ENCODE assay signal across 29 mouse cellular contexts in the genomic region with DNA sequence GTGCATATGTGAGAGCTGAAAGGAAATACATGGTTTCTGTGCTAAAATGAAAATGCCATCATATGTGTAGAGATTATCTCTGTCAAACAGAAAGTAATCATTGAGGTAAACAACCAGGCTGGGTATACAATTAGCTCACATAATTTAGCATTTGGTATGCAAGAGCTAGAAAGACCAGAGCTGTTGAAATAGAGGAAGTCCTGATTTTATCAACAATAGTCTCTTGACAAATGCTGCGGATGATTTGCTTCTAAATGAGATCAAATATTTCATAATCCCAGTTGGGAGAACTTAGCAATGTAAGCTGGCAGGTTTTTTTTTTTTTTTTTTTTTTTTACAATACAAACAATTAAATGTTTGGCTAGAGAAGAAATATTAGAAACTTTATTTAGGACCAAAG.
DNase-seq lines count a peak whose midpoint lies in the region; ATAC-seq and TF ChIP-seq lines count a peak whose summit lies in the region.
"Had no signal": no experiment of that assay in that cellular context is flagged by ENCODE, and none has a peak within 500 bp of the region (broad histone marks: within the 10 kb centered on the region; RNA-seq: fewer than 3 reads in every experiment).

No protein-coding gene starts in this region.

- H3K4me1 ChIP-seq in liver, adult 2 months (ENCODE audit: control insufficient read depth, insufficient read depth, low read length), result no peaks in the 10 kb centered on the region; the same call in 1 of the 2 replicates
- no peaks in the 10 kb centered on the region for H3K4me1 ChIP-seq in liver, postnatal 0 days (ENCODE audit: insufficient read depth)
- H3K4me1 ChIP-seq: embryonic facial prominence, embryonic 15.5 days; forebrain, embryonic 13.5 days; heart, embryonic 10.5 days; heart, embryonic 13.5 days had no signal

- H3K27ac ChIP-seq in liver, adult 2 months (replicated peaks; ENCODE audit: insufficient read depth, low read depth, low read length), result no peak overlapping the region
- H3K27ac ChIP-seq in liver, postnatal 0 days (ENCODE audit: low read depth), result no peak overlapping the region
- H3K27ac ChIP-seq: embryonic facial prominence, embryonic 15.5 days; forebrain, embryonic 13.5 days; gastrocnemius, adult 2 months; heart, adult 2 months; heart, embryonic 10.5 days; heart, embryonic 13.5 days; hindbrain, embryonic 14.5 days; hindbrain, postnatal 0 days had no signal

- intact Hi-C loops in gastrocnemius, postnatal 36 days (cut with DNase I), result no loop called here

- no peak overlapping the region for H3K9ac ChIP-seq in liver, adult 2 months (ENCODE audit: low read depth, low read length)
- no peak overlapping the region for H3K9ac ChIP-seq in liver, postnatal 0 days (replicated peaks)
- H3K9ac ChIP-seq: embryonic facial prominence, embryonic 15.5 days; forebrain, embryonic 13.5 days; heart, embryonic 13.5 days; hindbrain, embryonic 14.5 days had no signal

- H3K4me2 ChIP-seq in liver, postnatal 0 days (ENCODE audit: low read depth, low read length), result no peak overlapping the region
- H3K4me2 ChIP-seq: embryonic facial prominence, embryonic 15.5 days; forebrain, embryonic 13.5 days; heart, embryonic 13.5 days; hindbrain, embryonic 14.5 days had no signal

- ATAC-seq in liver, postnatal 0 days, result no peak
- ATAC-seq: activated CD4-positive, CD25-positive, alpha-beta regulatory T cell, adult 4 months; forebrain, embryonic 13.5 days; forebrain, embryonic 16.5 days; hindbrain, postnatal 0 days; inflammation-experienced regulatory T-cells, adult 6 months; intestine, embryonic 16.5 days had no signal

- H3K27me3 ChIP-seq in liver, adult 2 months (ENCODE audit: control insufficient read depth, insufficient read depth, low read length), result no peaks in the 10 kb centered on the region
- H3K27me3 ChIP-seq in liver, postnatal 0 days (ENCODE audit: insufficient read depth, low read length), result no peaks in the 10 kb centered on the region
- H3K27me3 ChIP-seq: embryonic facial prominence, embryonic 15.5 days; forebrain, embryonic 13.5 days; heart, embryonic 13.5 days had no signal

- WGBS in liver, adult 2 months, result 6% methylated on average over 1 of the region's 1 CpGs
- 60% methylated on average over 1 of the region's 1 CpGs for WGBS in liver, postnatal 0 days (ENCODE audit: insufficient replicate concordance)

- H3K79me2 ChIP-seq in liver, adult 2 months (ENCODE audit: control insufficient read depth, insufficient read depth, low read length), result no peaks in the 10 kb centered on the region

- DNase-seq in liver, adult 2 months (ENCODE audit: extremely low read depth, low read depth, low spot score), result peak; percentile 78
- no peak for DNase-seq in liver, postnatal 0 days
- DNase-seq in MEL-GATA-1-ER (ENCODE audit: extremely low read depth, low read depth), result peak; percentile 4
- DNase-seq in gonadal fat pad, adult 2 months (ENCODE audit: low read depth), result peak; percentile 63
- no peak for DNase-seq in cerebellum, adult 9-11 months
- no peak for DNase-seq in gastrocnemius, postnatal 36 days
- DNase-seq: adrenal gland, adult 8-10 months; adrenal gland, postnatal 25 days; cerebellum, adult 18-20 months; cerebellum, postnatal 10 days; cerebellum, postnatal 36 days; embryo, embryonic 11 days; gastrocnemius, adult 2 months; gastrocnemius, postnatal 14 days; heart, adult 2 months; heart, postnatal 14 days; heart, postnatal 4 days; kidney, adult 18-20 months; kidney, adult 9 months had no signal

- TF ChIP-seq EP300 in liver, postnatal 0 days (IDR thresholded peaks at IDR 0.05; ENCODE audit: low read depth), result no peak

- no peak for TF ChIP-seq CTCF in liver, adult 2 months (IDR thresholded peaks at IDR 0.05; ENCODE audit: low read depth, low read length)
- no peak for TF ChIP-seq CTCF in liver, postnatal 0 days (IDR thresholded peaks at IDR 0.05; ENCODE audit: low read depth)

- H3K9me3 ChIP-seq in liver, postnatal 0 days (ENCODE audit: low read length), result no peaks in the 10 kb centered on the region
- H3K9me3 ChIP-seq: embryonic facial prominence, embryonic 15.5 days; forebrain, embryonic 13.5 days; heart, embryonic 10.5 days; heart, embryonic 13.5 days had no signal

- H3K36me3 ChIP-seq in liver, adult 2 months (ENCODE audit: control insufficient read depth, insufficient read depth, low read length), result no peaks in the 10 kb centered on the region
- no peaks in the 10 kb centered on the region for H3K36me3 ChIP-seq in liver, postnatal 0 days (replicated peaks; ENCODE audit: insufficient read depth, low read length)
- H3K36me3 ChIP-seq: embryonic facial prominence, embryonic 15.5 days; heart, embryonic 10.5 days; heart, embryonic 13.5 days had no signal

- H3K4me3 ChIP-seq in liver, adult 2 months (ENCODE audit: insufficient read depth, low read depth, low read length), result no peak overlapping the region
- no peak overlapping the region for H3K4me3 ChIP-seq in liver, postnatal 0 days (ENCODE audit: low read depth, low read length)
- H3K4me3 ChIP-seq: embryonic facial prominence, embryonic 15.5 days; forebrain, embryonic 13.5 days; gastrocnemius, adult 2 months; heart, adult 2 months; heart, embryonic 10.5 days; heart, embryonic 13.5 days had no signal

- no peak for TF ChIP-seq POLR2A in liver, adult 2 months (IDR thresholded peaks at IDR 0.05; ENCODE audit: extremely low read depth, insufficient read depth, low read length)

Comparison
In these comparisons a context has a peak if more than half of its experiments do, and no peak if none do; other contexts are left out.
1. DNase-seq: peak in liver, adult 2 months (single experiment), MEL-GATA-1-ER (single experiment) and gonadal fat pad, adult 2 months (single experiment); none in liver, postnatal 0 days (single experiment), cerebellum, adult 9-11 months (single experiment) and gastrocnemius, postnatal 36 days (0 of 2).